Mouse (Mus musculus) liver, embryonic 14.5 days (tissue): ENCODE measurements around the gene Ccna2. TPM values are rescaled to one million over a fixed set of nuclear protein-coding genes. Genes with fewer than 3 reads are reported as not detected.

Source experiments
- ATAC-seq: fragments of 200-750 bp; cut with Nextera tagmentation; 2 replicates; pipeline ENCODE4 v1.8.0; 2017; ENCODE audit warnings: moderate number of reproducible peaks, mild to moderate bottlenecking, moderate library complexity; ENCODE audit not compliant: insufficient read depth
- DNase-seq, 3 experiments: peaks; one replicate each; pipeline ENCODE4 v3.0.0-alpha.2; 2012 to 2013; ENCODE audit warnings: low read depth in 3 of 3, low spot score in 3 of 3
- H3K27ac ChIP-seq: fragments of 300-500 bp; sonication (generic); 2 replicates; pipeline ENCODE4 v1.5.1; 2014; ENCODE audit warnings: moderate library complexity, mild to moderate bottlenecking, control low read depth, inconsistent platforms
- H3K27me3 ChIP-seq: fragments of 300-500 bp; sonication (generic); 2 replicates; pipeline ENCODE4 v1.6.1; 2014; ENCODE audit warnings: mild to moderate bottlenecking, low read length, moderate library complexity; ENCODE audit not compliant: control insufficient read depth, insufficient read depth
- H3K36me3 ChIP-seq: fragments of 300-500 bp; sonication (generic); replicated peaks from 2 replicates; pipeline ENCODE4 v1.6.1; 2014; ENCODE audit warnings: low read depth; ENCODE audit not compliant: control insufficient read depth, insufficient read depth
- H3K4me1 ChIP-seq, 2 experiments: fragments of 200-500 bp in 1 of 2; fragments of 300-500 bp in 1 of 2; sonication (generic) in 1 of 2; replicated peaks; 2 replicates each; pipeline ENCODE4 v1.6.1; 2012 to 2014; ENCODE audit warnings: antibody characterized with exemption in 1 of 2, inconsistent platforms in 1 of 2, low read length in 1 of 2; ENCODE audit not compliant: control insufficient read depth in 2 of 2, insufficient read depth in 2 of 2
- H3K4me2 ChIP-seq: fragments of 300-500 bp; sonication (generic); 2 replicates; pipeline ENCODE4 v1.6.1; 2014; ENCODE audit warnings: low read depth, mild to moderate bottlenecking, control low read depth, moderate library complexity
- H3K4me3 ChIP-seq, 2 experiments: fragments of 200-500 bp in 1 of 2; fragments of 300-500 bp in 1 of 2; sonication (generic) in 1 of 2; 2 replicates each; pipeline ENCODE4 v1.5.1; 2012 to 2014; ENCODE audit warnings: low read depth in 2 of 2, low read length in 2 of 2, mild to moderate bottlenecking in 2 of 2, control low read depth in 1 of 2, inconsistent platforms in 1 of 2, moderate library complexity in 1 of 2; ENCODE audit not compliant: insufficient read depth in 1 of 2
- H3K9ac ChIP-seq: fragments of 300-500 bp; sonication (generic); replicated peaks from 2 replicates; pipeline ENCODE4 v1.6.1; 2014; ENCODE audit warnings: mild to moderate bottlenecking, control low read depth, moderate library complexity
- H3K9me3 ChIP-seq: fragments of 300-500 bp; sonication (generic); 2 replicates; pipeline ENCODE4 v1.6.1; 2016; ENCODE audit warnings: low read length, mixed read lengths; ENCODE audit not compliant: control insufficient read depth
- CTCF ChIP-seq: IDR thresholded peaks from 2 replicates; pipeline ENCODE4 v1.5.1; 2016; ENCODE audit warnings: antibody characterized with exemption, low read depth, control low read depth
- EP300 ChIP-seq: IDR thresholded peaks from 2 replicates; pipeline ENCODE4 v1.6.1; 2016; ENCODE audit warnings: antibody characterized with exemption, low read depth
- WGBS: fragments of 180-500 bp; shearing (Covaris S2); extraction: QIAGEN DNeasy Blood & Tissue Kit; methylation state at CpG from one replicate; pipeline ENCODE4 v1.1.7; 2014; ENCODE audit not compliant: insufficient replicate concordance; 5-methylcytosine and 5-hydroxymethylcytosine counted together
- polyA plus RNA-seq, 2 experiments: library from polyadenylated mRNA; depleted of rRNA in 1 of 2; stranded (reverse) in 1 of 2; unstranded in 1 of 2; fragments of >200 nt; fragmentation: Nextera tagmentation in 1 of 2; extraction: Ambion mirVana in 1 of 2; gene quantifications; 2 replicates each; pipeline versions ENCODE4 v1.2.1 to v1.2.3; 2012 to 2014

Gene Ccna2
- polyA plus RNA-seq (2012; rRNA removed) (107 and 155 TPM in 2 replicates), polyA plus RNA-seq (2014; fragmentation: Nextera tagmentation; extraction: Ambion mirVana) (295 and 336 TPM in 2 replicates)

- Histone ChIP-seq H3K4me3 (peak within 1 kb of the TSS; percentile 91 to 95), H3K36me3 (peaks cover 39% of the 10 kb centered on the region), H3K9me3 (no peaks in the 10 kb centered on the region), H3K4me2 (peak within 1 kb of the TSS; percentile 89), H3K4me1 (peaks cover 8 to 9% of the 10 kb centered on the region in 2 experiments), H3K27ac (peak within 1 kb of the TSS; percentile 92), H3K9ac (peak within 1 kb of the TSS; percentile 97), H3K27me3 (no peaks in the 10 kb centered on the region)
- WGBS: under 1% methylated on average over 60 of the region's 60 CpGs
- ATAC-seq: peak; percentile 95
- DNase-seq: peak; percentile 96 to 97 (median 96)
- peak; percentile 92 for TF ChIP-seq CTCF
- TF ChIP-seq EP300: peak; percentile 29; the same call in 1 of the 2 replicates
Measured at GRCm38 (mm10) chr3:36571827-36572378, at the start of gene Ccna2. Gene Ccna2, minus strand, starts transcription at chr3:36572150.

- Histone ChIP-seq H3K36me3 (no peaks in the 10 kb centered on the region), H3K27me3 (no peaks in the 10 kb centered on the region), H3K4me2 (0 out of 2 replicates have a peak overlapping the region, but pooled peaks have one; percentile 15), H3K9ac (no peak overlapping the region), H3K27ac (no peak overlapping the region), H3K9me3 (no peaks in the 10 kb centered on the region), H3K4me1 (0 out of 4 replicates have a peak, but pooled peaks cover 0 to 2% of the 10 kb centered on the region in 2 experiments), H3K4me3 (no peak overlapping the region)
- 55% methylated on average over 7 of the region's 7 CpGs for WGBS
- no peak for ATAC-seq
- TF ChIP-seq CTCF: no peak
- TF ChIP-seq EP300: no peak
- no peak for DNase-seq
Measured at GRCm38 (mm10) chr3:36618181-36618580, 46.2 kb upstream of the Ccna2 start.

- peaks cover 3 to 5% of the 10 kb centered on the region in 2 experiments; a peak in 2 of 4 replicates for H3K4me1 ChIP-seq
- ATAC-seq: no peak
- H3K9ac ChIP-seq: no peak overlapping the region
- 63% methylated on average over 5 of the region's 5 CpGs for WGBS
- no peak overlapping the region for H3K27ac ChIP-seq
- peak overlapping the region; percentile 77 for H3K4me2 ChIP-seq
- DNase-seq: no peak
- H3K4me3 ChIP-seq: no peak overlapping the region
- H3K9me3 ChIP-seq: no peaks in the 10 kb centered on the region
- H3K27me3 ChIP-seq: no peaks in the 10 kb centered on the region
- TF ChIP-seq EP300: no peak
- TF ChIP-seq CTCF: no peak
- no peaks in the 10 kb centered on the region for H3K36me3 ChIP-seq
Measured at GRCm38 (mm10) chr3:36613908-36614255, 41.9 kb upstream of the Ccna2 start.

- Histone ChIP-seq H3K4me1 (peaks cover 3 to 5% of the 10 kb centered on the region in 2 experiments; a peak in 2 of 4 replicates), H3K9me3 (no peaks in the 10 kb centered on the region), H3K36me3 (no peaks in the 10 kb centered on the region), H3K4me3 (peak within 1 kb of the TSS; percentile 63), H3K4me2 (peak within 1 kb of the TSS; percentile 77), H3K27ac (no peak within 1 kb of the TSS), H3K9ac (peak within 1 kb of the TSS; percentile 74), H3K27me3 (no peaks in the 10 kb centered on the region)
- TF ChIP-seq CTCF: peak; percentile 19; the same call in 1 of the 2 replicates
- no peak for TF ChIP-seq EP300
- ATAC-seq (peak; percentile 97), DNase-seq (peak; percentile 90 to 92 (median 90))
- WGBS: 4% methylated on average over 38 of the region's 38 CpGs
Measured at GRCm38 (mm10) chr3:36613202-36613907, 41.4 kb upstream of the Ccna2 start, which contains the start of gene Bbs7. Gene Bbs7, minus strand, starts transcription at chr3:36613477.

GRCm38 (mm10) chr3:36612687-36613086, 40.7 kb upstream of the Ccna2 start:
- peaks cover 3 to 5% of the 10 kb centered on the region in 2 experiments; a peak in 2 of 4 replicates for H3K4me1 ChIP-seq
- TF ChIP-seq EP300 (no peak), CTCF (no peak)
- no peaks in the 10 kb centered on the region for H3K36me3 ChIP-seq
- ATAC-seq (peak; percentile 19; the same call in 1 of the 2 replicates), DNase-seq (no peak)
- H3K4me2 ChIP-seq: peak overlapping the region; percentile 77
- no peak overlapping the region for H3K27ac ChIP-seq
- no peaks in the 10 kb centered on the region for H3K9me3 ChIP-seq
- peak overlapping the region; percentile 74 for H3K9ac ChIP-seq
- H3K4me3 ChIP-seq: peak overlapping the region; percentile 63
- 17% methylated on average over 6 of the region's 6 CpGs for WGBS
- no peaks in the 10 kb centered on the region for H3K27me3 ChIP-seq
